Mouse (Mus musculus): ENCODE measurements around the gene Rpl9-ps1. TPM values are rescaled to one million over a fixed set of nuclear protein-coding genes. Genes with fewer than 3 reads are reported as not detected.

Rpl9-ps1 gene
- polyA plus RNA-seq, 1 experiment from 2014 or later = not detected

- Histone ChIP-seq H3K4me3 (replicated peaks; ENCODE audit: low read depth, low read length) (no peak overlapping the region), H3K4me2 (ENCODE audit: low read length) (no peak overlapping the region), H3K4me1 (replicated peaks; ENCODE audit: insufficient read depth, low read length) (no peaks in the 10 kb centered on the region), H3K9ac (ENCODE audit: low read depth, low read length) (no peak overlapping the region), H3K27ac (no peak overlapping the region), H3K9me3 (replicated peaks; ENCODE audit: low read length) (no peaks in the 10 kb centered on the region), H3K27me3 (ENCODE audit: insufficient read depth, low read length) (no peaks in the 10 kb centered on the region), H3K36me3 (ENCODE audit: insufficient read depth, low read length) (no peaks in the 10 kb centered on the region)
- no peak for TF ChIP-seq CTCF (IDR thresholded peaks at IDR 0.05; ENCODE audit: low read depth)
- DNase-seq (ENCODE audit: low spot score) (no peak), ATAC-seq (replicated peaks; ENCODE audit: low FRiP score, low read depth) (no peak)
- WGBS = 80% methylated on average over 2 of the region's 2 CpGs
Measured at GRCm38 (mm10) chr11:83610900-83611299, 34.5 kb downstream of the Rpl9-ps1 start.

GRCm38 (mm10) chr11:83606396-83606795 lies 39.0 kb downstream of the Rpl9-ps1 start:
- Histone ChIP-seq H3K36me3 (ENCODE audit: insufficient read depth, low read length) (no peaks in the 10 kb centered on the region), H3K4me3 (replicated peaks; ENCODE audit: low read depth, low read length) (no peak overlapping the region), H3K4me1 (replicated peaks; ENCODE audit: insufficient read depth, low read length) (no peaks in the 10 kb centered on the region), H3K9ac (ENCODE audit: low read depth, low read length) (no peak overlapping the region), H3K4me2 (ENCODE audit: low read length) (no peak overlapping the region), H3K9me3 (replicated peaks; ENCODE audit: low read length) (no peaks in the 10 kb centered on the region), H3K27ac (no peak overlapping the region), H3K27me3 (ENCODE audit: insufficient read depth, low read length) (no peaks in the 10 kb centered on the region)
- TF ChIP-seq CTCF (IDR thresholded peaks at IDR 0.05; ENCODE audit: low read depth) = no peak
- ATAC-seq (replicated peaks; ENCODE audit: low FRiP score, low read depth) (no peak), DNase-seq (ENCODE audit: low spot score) (no peak)
- WGBS = 49% methylated on average over 1 of the region's 1 CpGs

GRCm38 (mm10) chr11:83605535-83605934 lies 39.9 kb downstream of the Rpl9-ps1 start:
- Histone ChIP-seq H3K9me3 (replicated peaks; ENCODE audit: low read length) (no peaks in the 10 kb centered on the region), H3K4me2 (ENCODE audit: low read length) (no peak overlapping the region), H3K27me3 (ENCODE audit: insufficient read depth, low read length) (no peaks in the 10 kb centered on the region), H3K9ac (ENCODE audit: low read depth, low read length) (no peak overlapping the region), H3K4me1 (replicated peaks; ENCODE audit: insufficient read depth, low read length) (no peaks in the 10 kb centered on the region), H3K27ac (no peak overlapping the region), H3K36me3 (ENCODE audit: insufficient read depth, low read length) (no peaks in the 10 kb centered on the region), H3K4me3 (replicated peaks; ENCODE audit: low read depth, low read length) (no peak overlapping the region)
- WGBS = 79% methylated on average over 3 of the region's 3 CpGs
- ATAC-seq (replicated peaks; ENCODE audit: low FRiP score, low read depth) = no peak
- DNase-seq (ENCODE audit: low spot score) = no peak
- TF ChIP-seq CTCF (IDR thresholded peaks at IDR 0.05; ENCODE audit: low read depth) = no peak

- WGBS = 92% methylated on average over 4 of the region's 4 CpGs
- no peak overlapping the region for H3K9ac ChIP-seq (ENCODE audit: low read depth, low read length)
- no peak for DNase-seq (ENCODE audit: low spot score)
- no peaks in the 10 kb centered on the region for H3K36me3 ChIP-seq (ENCODE audit: insufficient read depth, low read length)
- TF ChIP-seq CTCF (IDR thresholded peaks at IDR 0.05; ENCODE audit: low read depth) = no peak
- no peak overlapping the region for H3K27ac ChIP-seq
- H3K27me3 ChIP-seq (ENCODE audit: insufficient read depth, low read length) = no peaks in the 10 kb centered on the region
- no peaks in the 10 kb centered on the region for H3K4me1 ChIP-seq (replicated peaks; ENCODE audit: insufficient read depth, low read length)
- no peak overlapping the region for H3K4me3 ChIP-seq (replicated peaks; ENCODE audit: low read depth, low read length)
- no peaks in the 10 kb centered on the region for H3K9me3 ChIP-seq (replicated peaks; ENCODE audit: low read length)
- no peak for ATAC-seq (replicated peaks; ENCODE audit: low FRiP score, low read depth)
- no peak overlapping the region for H3K4me2 ChIP-seq (ENCODE audit: low read length)
Measured at GRCm38 (mm10) chr11:83604698-83605097, 40.7 kb downstream of the Rpl9-ps1 start.

GRCm38 (mm10) chr11:83603399-83603798 lies 42.0 kb downstream of the Rpl9-ps1 start:
- Histone ChIP-seq H3K9me3 (replicated peaks; ENCODE audit: low read length) (no peaks in the 10 kb centered on the region), H3K4me3 (replicated peaks; ENCODE audit: low read depth, low read length) (no peak overlapping the region), H3K4me1 (replicated peaks; ENCODE audit: insufficient read depth, low read length) (no peaks in the 10 kb centered on the region), H3K27ac (no peak overlapping the region), H3K9ac (ENCODE audit: low read depth, low read length) (no peak overlapping the region), H3K27me3 (ENCODE audit: insufficient read depth, low read length) (no peaks in the 10 kb centered on the region), H3K36me3 (ENCODE audit: insufficient read depth, low read length) (no peaks in the 10 kb centered on the region), H3K4me2 (ENCODE audit: low read length) (no peak overlapping the region)
- no peak for TF ChIP-seq CTCF (IDR thresholded peaks at IDR 0.05; ENCODE audit: low read depth)
- 90% methylated on average over 3 of the region's 3 CpGs for WGBS
- no peak for ATAC-seq (replicated peaks; ENCODE audit: low FRiP score, low read depth)
- no peak for DNase-seq (ENCODE audit: low spot score)

GRCm38 (mm10) chr11:83600576-83600975 lies 44.8 kb downstream of the Rpl9-ps1 start:
- H3K4me3 ChIP-seq (replicated peaks; ENCODE audit: low read depth, low read length) = no peak overlapping the region
- no peaks in the 10 kb centered on the region for H3K4me1 ChIP-seq (replicated peaks; ENCODE audit: insufficient read depth, low read length)
- ATAC-seq (replicated peaks; ENCODE audit: low FRiP score, low read depth) = no peak
- H3K36me3 ChIP-seq (ENCODE audit: insufficient read depth, low read length) = no peaks in the 10 kb centered on the region
- H3K27me3 ChIP-seq (ENCODE audit: insufficient read depth, low read length) = no peaks in the 10 kb centered on the region
- 41% methylated on average over 2 of the region's 2 CpGs for WGBS
- no peak overlapping the region for H3K4me2 ChIP-seq (ENCODE audit: low read length)
- no peak overlapping the region for H3K27ac ChIP-seq
- no peak for DNase-seq (ENCODE audit: low spot score)
- TF ChIP-seq CTCF (IDR thresholded peaks at IDR 0.05; ENCODE audit: low read depth) = no peak
- H3K9ac ChIP-seq (ENCODE audit: low read depth, low read length) = no peak overlapping the region
- no peaks in the 10 kb centered on the region for H3K9me3 ChIP-seq (replicated peaks; ENCODE audit: low read length)

- no peaks in the 10 kb centered on the region for H3K27me3 ChIP-seq (ENCODE audit: insufficient read depth, low read length)
- H3K4me2 ChIP-seq (ENCODE audit: low read length) = no peak overlapping the region
- no peak for TF ChIP-seq CTCF (IDR thresholded peaks at IDR 0.05; ENCODE audit: low read depth)
- no peaks in the 10 kb centered on the region for H3K4me1 ChIP-seq (replicated peaks; ENCODE audit: insufficient read depth, low read length)
- H3K9me3 ChIP-seq (replicated peaks; ENCODE audit: low read length) = no peaks in the 10 kb centered on the region
- no peak for DNase-seq (ENCODE audit: low spot score)
- no peak overlapping the region for H3K4me3 ChIP-seq (replicated peaks; ENCODE audit: low read depth, low read length)
- 81% methylated on average over 3 of the region's 3 CpGs for WGBS
- no peak overlapping the region for H3K27ac ChIP-seq
- ATAC-seq (replicated peaks; ENCODE audit: low FRiP score, low read depth) = no peak
- H3K9ac ChIP-seq (ENCODE audit: low read depth, low read length) = no peak overlapping the region
- H3K36me3 ChIP-seq (ENCODE audit: insufficient read depth, low read length) = no peaks in the 10 kb centered on the region
Measured at GRCm38 (mm10) chr11:83598991-83599390, 46.4 kb downstream of the Rpl9-ps1 start.
